Mouse (Mus musculus): ENCODE results near the gene Lhfpl2.

GRCm38 (mm10) chr13:94070308-94070619 is 12.7 kb downstream of the Lhfpl2 start:
- TF ChIP-seq CTCF (IDR thresholded peaks at IDR 0.05; ENCODE audit: control insufficient read depth, insufficient read depth, insufficient read length): no peak
- TF ChIP-seq MAX (IDR thresholded peaks at IDR 0.05): no peak
- TF ChIP-seq USF1 (IDR thresholded peaks at IDR 0.05; ENCODE audit: low read depth): no peak
- TF ChIP-seq CEBPB (IDR thresholded peaks at IDR 0.05; ENCODE audit: low read depth): no peak
- TF ChIP-seq MYOG (IDR thresholded peaks at IDR 0.05; ENCODE audit: control insufficient read depth, extremely low read depth, insufficient read length): no peak
- no peak for TF ChIP-seq MYOD1 (IDR thresholded peaks at IDR 0.05; ENCODE audit: control insufficient read depth, insufficient read length, low read depth)
- no peak for TF ChIP-seq FOSL1 (IDR thresholded peaks at IDR 0.05; ENCODE audit: insufficient read depth, low read length, poor library complexity, severe bottlenecking)
